Mouse (Mus musculus) G1E (cell line): Measurements from ENCODE around the gene Ttc24.

Source experiments
- CTCF ChIP-seq: IDR thresholded peaks from 2 replicates; pipeline ENCODE4 v1.5.1; 2012; ENCODE audit warnings: low read depth, low read length, inconsistent platforms, mixed read lengths
- GATA1 ChIP-seq: IDR thresholded peaks from 2 replicates; pipeline ENCODE4 v1.6.1; 2012; ENCODE audit warnings: borderline replicate concordance, low read length, inconsistent platforms, mixed read lengths

DNA sequence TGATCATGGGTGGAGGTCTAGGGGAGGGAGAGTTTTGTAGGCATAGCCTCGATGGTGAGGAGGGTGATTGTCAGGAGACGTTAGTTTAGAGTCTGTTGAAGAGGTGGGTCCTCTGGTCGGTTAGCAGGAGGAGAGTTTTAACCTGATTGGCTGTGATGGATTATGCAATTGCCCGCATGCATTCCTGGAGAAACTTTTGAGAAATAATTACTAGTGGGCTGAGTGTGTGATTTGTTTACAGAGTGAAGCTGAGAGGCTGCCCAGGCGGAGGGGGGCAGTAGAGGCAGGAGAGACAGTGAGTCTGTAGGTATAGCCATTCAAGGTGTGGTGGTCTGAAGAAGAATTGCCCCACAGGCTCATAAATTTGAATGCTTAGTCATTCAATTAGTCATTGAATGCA, 44.6 kb downstream of the Ttc24 start:
- TF ChIP-seq CTCF (no peak), GATA1 (no peak)
